Mouse (Mus musculus): ENCODE measurements around the gene Me3. TPM values are rescaled to one million over a fixed set of nuclear protein-coding genes. Genes with fewer than 3 reads are reported as not detected.
A peak's percentile ranks its signal among the peaks of the same experiment; 100 is the strongest.

Me3 gene
- polyA plus RNA-seq, 1 experiment from 2014 or later: 3.2 TPM

DNA sequence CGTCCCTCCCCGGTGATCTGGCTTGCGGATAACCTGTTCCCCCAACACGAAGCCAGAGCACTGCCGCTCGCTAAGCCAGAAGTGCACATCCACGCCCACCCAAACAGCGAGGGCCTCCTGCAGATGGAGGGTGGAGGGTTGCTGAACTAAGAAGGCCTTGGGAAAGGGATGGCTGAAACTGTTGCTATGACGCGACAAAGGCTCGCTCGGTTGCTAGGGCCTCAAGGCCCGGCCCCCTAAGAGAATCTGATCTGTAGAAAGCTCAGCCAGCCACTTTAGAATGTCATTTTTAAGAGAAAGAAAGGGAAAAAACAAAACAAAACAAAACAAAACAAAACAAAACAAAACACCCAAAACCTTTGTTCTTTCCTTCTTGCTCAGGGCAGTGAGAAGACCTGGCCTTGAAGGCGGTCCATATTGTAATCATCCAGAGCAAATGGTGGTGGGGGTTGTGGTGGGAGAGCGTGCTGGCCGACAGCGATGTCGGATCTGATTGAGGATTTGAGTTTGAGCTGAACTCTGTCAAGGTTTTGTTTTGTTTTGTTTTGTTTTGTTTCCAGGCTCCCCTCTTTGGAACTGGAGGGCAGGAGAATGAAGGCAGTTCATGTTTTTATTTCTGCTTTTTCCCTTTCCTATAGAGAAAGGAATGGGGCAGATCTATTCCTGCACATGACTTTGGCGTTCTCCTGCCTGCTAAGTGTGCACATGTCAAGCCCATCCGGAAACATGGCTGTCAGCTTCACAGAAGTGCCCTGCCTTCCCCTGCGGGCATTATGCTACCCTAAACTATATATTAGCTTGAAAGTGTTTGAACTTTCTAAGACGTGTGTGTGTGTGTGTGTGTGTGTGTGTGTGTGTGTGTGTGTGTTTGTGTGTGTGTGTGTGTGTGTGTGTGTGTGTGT, 271.5 kb downstream of the Me3 start, which contains the start of gene Ccdc81:
Gene Ccdc81, minus strand, starts transcription at position 188 of the 902 bp plus-strand sequence.
- ATAC-seq (peak; percentile 47; the same call in 1 of the 2 replicates), DNase-seq (ENCODE audit: low spot score) (no peak)
- Histone ChIP-seq H3K9ac (replicated peaks; ENCODE audit: low read depth) (no peak within 1 kb of the TSS), H3K4me3 (ENCODE audit: low read depth, low read length) (no peak within 1 kb of the TSS), H3K27ac (ENCODE audit: low read length) (no peak within 1 kb of the TSS), H3K4me1 (ENCODE audit: insufficient read depth, low read depth, low read length) (no peaks in the 10 kb centered on the region), H3K4me2 (replicated peaks; ENCODE audit: low read depth, low read length) (peak within 1 kb of the TSS; percentile 29; the same call in 1 of the 2 replicates), H3K9me3 (ENCODE audit: low read length) (no peaks in the 10 kb centered on the region), H3K36me3 (ENCODE audit: insufficient read depth, low read length) (no peaks in the 10 kb centered on the region), H3K27me3 (replicated peaks; ENCODE audit: insufficient read depth, low read length) (no peaks in the 10 kb centered on the region)
- WGBS: 30% methylated on average over 22 of the region's 22 CpGs
- TF ChIP-seq CTCF (IDR thresholded peaks at IDR 0.05) (no peak), EP300 (IDR thresholded peaks at IDR 0.05) (no peak)

Other genes starting within 250 kb of the Me3 start
- 21.7 and 26.1 TPM in 2 replicates for gene Tmem135, start 228.2 kb upstream of the Me3 start, polyA plus RNA-seq (2015; fragmentation: Nextera tagmentation; extraction: Ambion mirVana)
- 14.3 and 16.1 TPM in 2 replicates for gene Fzd4, start 228.0 kb upstream of the Me3 start, polyA plus RNA-seq (2015; fragmentation: Nextera tagmentation; extraction: Ambion mirVana)
- gene Prss23, start 105.2 kb upstream of the Me3 start, polyA plus RNA-seq (2015; fragmentation: Nextera tagmentation; extraction: Ambion mirVana): 78.6 and 86.6 TPM in 2 replicates

All from lung, postnatal 0 days (tissue).